Mouse (Mus musculus): ENCODE results near the gene Olfr1012. TPM values are rescaled to one million over a fixed set of nuclear protein-coding genes. Genes with fewer than 3 reads are reported as not detected.

Gene Olfr1012
- polyA plus RNA-seq, 1 experiment from 2014 or later: not detected

Other genes with a start within 250 kb of the Olfr1012 start
- gene 4833423E24Rik, start 243.7 kb downstream of the Olfr1012 start, polyA plus RNA-seq (2016; fragmentation: Nextera tagmentation; extraction: Ambion mirVana): 0.09 and 0.15 TPM in 2 replicates
- not detected in 2 replicates for gene Olfr996, start 183.6 kb downstream of the Olfr1012 start, polyA plus RNA-seq (2016; fragmentation: Nextera tagmentation; extraction: Ambion mirVana)
- not detected in 2 replicates for gene Olfr998, start 173.8 kb downstream of the Olfr1012 start, polyA plus RNA-seq (2016; fragmentation: Nextera tagmentation; extraction: Ambion mirVana)
- gene Olfr1000, start 150.9 kb downstream of the Olfr1012 start, polyA plus RNA-seq (2016; fragmentation: Nextera tagmentation; extraction: Ambion mirVana): not detected in 2 replicates
- gene Olfr1002, start 112.1 kb downstream of the Olfr1012 start, polyA plus RNA-seq (2016; fragmentation: Nextera tagmentation; extraction: Ambion mirVana): not detected in 2 replicates
- gene Olfr154, start 98.3 kb downstream of the Olfr1012 start, polyA plus RNA-seq (2016; fragmentation: Nextera tagmentation; extraction: Ambion mirVana): not detected in 2 replicates
- not detected in 2 replicates for gene Olfr1006, start 84.0 kb downstream of the Olfr1012 start, polyA plus RNA-seq (2016; fragmentation: Nextera tagmentation; extraction: Ambion mirVana)
- gene Olfr1008, start 73.3 kb downstream of the Olfr1012 start, polyA plus RNA-seq (2016; fragmentation: Nextera tagmentation; extraction: Ambion mirVana): not detected in 2 replicates
- gene Olfr1009, start 47.3 kb downstream of the Olfr1012 start, polyA plus RNA-seq (2016; fragmentation: Nextera tagmentation; extraction: Ambion mirVana): not detected in 2 replicates
- gene Olfr1013, start 4.3 kb upstream of the Olfr1012 start, polyA plus RNA-seq (2016; fragmentation: Nextera tagmentation; extraction: Ambion mirVana): not detected in 2 replicates
- not detected in 2 replicates for gene Olfr1014, start 9.9 kb upstream of the Olfr1012 start, polyA plus RNA-seq (2016; fragmentation: Nextera tagmentation; extraction: Ambion mirVana)
- gene Olfr1015, start 19.3 kb upstream of the Olfr1012 start, polyA plus RNA-seq (2016; fragmentation: Nextera tagmentation; extraction: Ambion mirVana): not detected in 2 replicates
- gene Olfr1016, start 39.8 kb upstream of the Olfr1012 start, polyA plus RNA-seq (2016; fragmentation: Nextera tagmentation; extraction: Ambion mirVana): not detected in 2 replicates
- not detected in 2 replicates for gene Olfr1018, start 55.7 kb upstream of the Olfr1012 start, polyA plus RNA-seq (2016; fragmentation: Nextera tagmentation; extraction: Ambion mirVana)
- not detected in 2 replicates for gene Olfr1019, start 82.7 kb upstream of the Olfr1012 start, polyA plus RNA-seq (2016; fragmentation: Nextera tagmentation; extraction: Ambion mirVana)
- gene Olfr1020, start 84.3 kb upstream of the Olfr1012 start, polyA plus RNA-seq (2016; fragmentation: Nextera tagmentation; extraction: Ambion mirVana): not detected in 2 replicates
- gene Olfr1022, start 105.8 kb upstream of the Olfr1012 start, polyA plus RNA-seq (2016; fragmentation: Nextera tagmentation; extraction: Ambion mirVana): not detected in 2 replicates
- not detected in 2 replicates for gene Olfr1023, start 122.9 kb upstream of the Olfr1012 start, polyA plus RNA-seq (2016; fragmentation: Nextera tagmentation; extraction: Ambion mirVana)
- not detected in 2 replicates for gene Olfr1024, start 142.3 kb upstream of the Olfr1012 start, polyA plus RNA-seq (2016; fragmentation: Nextera tagmentation; extraction: Ambion mirVana)
- gene Olfr1025-ps1, start 152.4 kb upstream of the Olfr1012 start, polyA plus RNA-seq (2016; fragmentation: Nextera tagmentation; extraction: Ambion mirVana): not detected in 2 replicates
- not detected in 2 replicates for gene Olfr1026, start 158.8 kb upstream of the Olfr1012 start, polyA plus RNA-seq (2016; fragmentation: Nextera tagmentation; extraction: Ambion mirVana)
- not detected in 2 replicates for gene Olfr1028, start 187.7 kb upstream of the Olfr1012 start, polyA plus RNA-seq (2016; fragmentation: Nextera tagmentation; extraction: Ambion mirVana)
- gene Olfr1029, start 211.1 kb upstream of the Olfr1012 start, polyA plus RNA-seq (2016; fragmentation: Nextera tagmentation; extraction: Ambion mirVana): not detected in 2 replicates
- gene Olfr1030, start 216.5 kb upstream of the Olfr1012 start, polyA plus RNA-seq (2016; fragmentation: Nextera tagmentation; extraction: Ambion mirVana): not detected in 2 replicates
- not detected in 2 replicates for gene Olfr1031, start 227.5 kb upstream of the Olfr1012 start, polyA plus RNA-seq (2016; fragmentation: Nextera tagmentation; extraction: Ambion mirVana)
- gene Olfr1032, start 242.8 kb upstream of the Olfr1012 start, polyA plus RNA-seq (2016; fragmentation: Nextera tagmentation; extraction: Ambion mirVana): not detected in 2 replicates

Measured in embryonic facial prominence, embryonic 12.5 days (tissue).